Mouse (Mus musculus): ENCODE measurements around the gene Mpst.
A peak's percentile ranks its signal among the peaks of the same experiment; 100 is the strongest.

The Mpst gene

GRCm38 (mm10) chr15:78406293-78406934 lies at the start of gene Mpst:
TSS of gene Mpst (plus strand) at chr15:78406416.
- peak; percentile 90 for DNase-seq (ENCODE audit: low spot score)

- no peak for DNase-seq (ENCODE audit: low spot score)
Measured at GRCm38 (mm10) chr15:78365916-78366315, 40.3 kb upstream of the Mpst start.

GRCm38 (mm10) chr15:78366875-78367274 lies 39.3 kb upstream of the Mpst start:
- DNase-seq (ENCODE audit: low spot score), result no peak

GRCm38 (mm10) chr15:78367811-78368210 lies 38.4 kb upstream of the Mpst start:
- no peak for DNase-seq (ENCODE audit: low spot score)

GRCm38 (mm10) chr15:78368926-78369346 lies 37.3 kb upstream of the Mpst start:
- DNase-seq (ENCODE audit: low spot score), result peak; percentile 24

GRCm38 (mm10) chr15:78369641-78370040 lies 36.6 kb upstream of the Mpst start:
- no peak for DNase-seq (ENCODE audit: low spot score)

- no peak for DNase-seq (ENCODE audit: low spot score)
Measured at GRCm38 (mm10) chr15:78372796-78373195, 33.4 kb upstream of the Mpst start.

- DNase-seq (ENCODE audit: low spot score), result no peak
Measured at GRCm38 (mm10) chr15:78374204-78374603, 32.0 kb upstream of the Mpst start.

GRCm38 (mm10) chr15:78377859-78378258 lies 28.4 kb upstream of the Mpst start:
- DNase-seq (ENCODE audit: low spot score), result no peak

GRCm38 (mm10) chr15:78378556-78378955 lies 27.7 kb upstream of the Mpst start:
- DNase-seq (ENCODE audit: low spot score), result no peak

GRCm38 (mm10) chr15:78380208-78380607 lies 26.0 kb upstream of the Mpst start:
- DNase-seq (ENCODE audit: low spot score), result no peak

- DNase-seq (ENCODE audit: low spot score), result no peak
Measured at GRCm38 (mm10) chr15:78380741-78381140, 25.5 kb upstream of the Mpst start.

GRCm38 (mm10) chr15:78382115-78382514 lies 24.1 kb upstream of the Mpst start:
- no peak for DNase-seq (ENCODE audit: low spot score)

GRCm38 (mm10) chr15:78383450-78384219 lies 22.6 kb upstream of the Mpst start:
- no peak for DNase-seq (ENCODE audit: low spot score)

GRCm38 (mm10) chr15:78384220-78385116 lies 21.7 kb upstream of the Mpst start:
- no peak for DNase-seq (ENCODE audit: low spot score)

- no peak for DNase-seq (ENCODE audit: low spot score)
Measured at GRCm38 (mm10) chr15:78385564-78385963, 20.7 kb upstream of the Mpst start.

- DNase-seq (ENCODE audit: low spot score), result no peak
Measured at GRCm38 (mm10) chr15:78390855-78391254, 15.4 kb upstream of the Mpst start.

GRCm38 (mm10) chr15:78395478-78395962 lies 10.7 kb upstream of the Mpst start, which contains the start of gene Tex33:
TSS of gene Tex33 (minus strand) at chr15:78395912.
- no peak for DNase-seq (ENCODE audit: low spot score)

GRCm38 (mm10) chr15:78401345-78401744 lies 4.9 kb upstream of the Mpst start:
- DNase-seq (ENCODE audit: low spot score), result no peak

GRCm38 (mm10) chr15:78401921-78402320 lies 4.3 kb upstream of the Mpst start:
- no peak for DNase-seq (ENCODE audit: low spot score)

GRCm38 (mm10) chr15:78402423-78402822 lies 3.8 kb upstream of the Mpst start:
- no peak for DNase-seq (ENCODE audit: low spot score)

GRCm38 (mm10) chr15:78403301-78403741 lies 2.9 kb upstream of the Mpst start:
- no peak for DNase-seq (ENCODE audit: low spot score)

All from spleen, adult 12 weeks (tissue).